Mouse (Mus musculus) ES-E14 (cell line): ENCODE data around the gene Sphk1. TPM values are rescaled to one million over a fixed set of nuclear protein-coding genes. Genes with fewer than 3 reads are reported as not detected.
A peak's percentile ranks its signal among the peaks of the same experiment; 100 is the strongest.

Source experiments
- DNase-seq: peaks from one replicate; pipeline ENCODE4 v3.0.0-alpha.2; 2013; ENCODE audit warnings: low read depth, low spot score
- H3K27ac ChIP-seq: 2 replicates; pipeline ENCODE4 v1.5.1; 2012; ENCODE audit warnings: low read depth, mild to moderate bottlenecking, low read length, moderate library complexity, mixed read lengths; ENCODE audit not compliant: poor library complexity, insufficient read depth, severe bottlenecking
- H3K36me3 ChIP-seq: 2 replicates; pipeline ENCODE4 v1.6.1; 2012; ENCODE audit warnings: mild to moderate bottlenecking, low read length, moderate library complexity, mixed read lengths; ENCODE audit not compliant: control insufficient read depth, poor library complexity, insufficient read depth, severe bottlenecking
- H3K4me1 ChIP-seq, 2 experiments: fragments of 150-350 bp in 1 of 2; sonication (generic) in 1 of 2; 2 replicates each; pipeline ENCODE4 v1.6.1; 2012; ENCODE audit warnings: low read length in 2 of 2, mild to moderate bottlenecking in 1 of 2, mixed read lengths in 1 of 2; ENCODE audit not compliant: control insufficient read depth in 2 of 2, insufficient read depth in 2 of 2, poor library complexity in 1 of 2
- H3K4me3 ChIP-seq, 2 experiments: fragments of 150-350 bp in 1 of 2; sonication (generic) in 1 of 2; 2 replicates each; pipeline ENCODE4 v1.5.1; 2012; ENCODE audit warnings: low read length in 2 of 2, low read depth in 1 of 2, mild to moderate bottlenecking in 1 of 2, mixed read lengths in 1 of 2; ENCODE audit not compliant: insufficient read depth in 1 of 2, poor library complexity in 1 of 2, severe bottlenecking in 1 of 2
- H3K9ac ChIP-seq: 2 replicates; pipeline ENCODE4 v1.6.1; 2012; ENCODE audit warnings: low read depth, mild to moderate bottlenecking, low read length, mixed read lengths; ENCODE audit not compliant: poor library complexity, insufficient read depth, severe bottlenecking
- H3K9me3 ChIP-seq: fragments of 150-350 bp; sonication (generic); 2 replicates; pipeline ENCODE4 v1.6.1; 2012; ENCODE audit warnings: low read depth, mild to moderate bottlenecking, low read length; ENCODE audit not compliant: control insufficient read depth, insufficient read depth
- CHD2 ChIP-seq: IDR thresholded peaks from 2 replicates; pipeline ENCODE4 v1.6.1; 2014; ENCODE audit warnings: mild to moderate bottlenecking, low read depth, low read length, inconsistent platforms
- HCFC1 ChIP-seq: IDR thresholded peaks from 2 replicates; pipeline ENCODE4 v1.6.1; 2012; ENCODE audit warnings: low read length, inconsistent platforms, borderline replicate concordance; ENCODE audit not compliant: insufficient read depth
- MAFK ChIP-seq: IDR thresholded peaks from 2 replicates; pipeline ENCODE4 v1.6.1; 2014; ENCODE audit warnings: mild to moderate bottlenecking, low read depth, low read length, inconsistent platforms; ENCODE audit not compliant: insufficient read depth
- ZC3H11A ChIP-seq: IDR thresholded peaks from 2 replicates; pipeline ENCODE4 v1.6.1; 2012; ENCODE audit warnings: low read depth, mild to moderate bottlenecking, inconsistent platforms, low read length, borderline replicate concordance
- ZNF384 ChIP-seq: IDR thresholded peaks from 2 replicates; pipeline ENCODE4 v1.6.1; 2012; ENCODE audit warnings: low read depth, low read length, inconsistent platforms
- in situ Hi-C, 2 experiments: fragments of 600-800 bp; cut with MboI; formaldehyde crosslinking; loops; one replicate each; pipeline ENCODE4 v1.15.1; 2025; ENCODE audit warnings: low sequenced_read_pairs in 2 of 2, inconsistent platforms in 1 of 2; ENCODE audit not compliant: unreplicated experiment in 2 of 2
- total RNA-seq: library from RNA; depleted of rRNA; stranded (reverse); fragments of 300-350 nt; gene quantifications from 2 replicates; pipeline ENCODE4 v1.2.3, GENCODE M21; 2012

Sphk1 gene
- total RNA-seq, 1 experiment = 2.1 TPM

GRCm38 (mm10) chr11:116488207-116488606 is 42.5 kb upstream of the Sphk1 start:
- no peak overlapping the region; the same call in 1 of the 2 replicates for H3K27ac ChIP-seq
- no peak for TF ChIP-seq ZC3H11A
- TF ChIP-seq ZNF384 = peak; percentile 85
- H3K4me1 ChIP-seq = peaks cover 0 to 5% of the 10 kb centered on the region in 2 experiments; a peak in 1 of 4 replicates
- H3K4me3 ChIP-seq = peak overlapping the region in 1 of 2 experiments; percentile 81; a peak in 1 of 4 replicates
- H3K36me3 ChIP-seq = peaks cover 36% of the 10 kb centered on the region
- no peaks in the 10 kb centered on the region for H3K9me3 ChIP-seq
- no peak overlapping the region for H3K9ac ChIP-seq
- no peak for DNase-seq
- in situ Hi-C loops = no loop called here

GRCm38 (mm10) chr11:116488693-116489375 is 41.9 kb upstream of the Sphk1 start:
- H3K9me3 ChIP-seq = no peaks in the 10 kb centered on the region
- peak overlapping the region; percentile 81 to 88 for H3K4me3 ChIP-seq
- peaks cover 0 to 5% of the 10 kb centered on the region in 2 experiments; a peak in 1 of 4 replicates for H3K4me1 ChIP-seq
- peak overlapping the region; percentile 83 for H3K9ac ChIP-seq
- in situ Hi-C loops = no loop called here
- H3K36me3 ChIP-seq = peaks cover 32% of the 10 kb centered on the region
- TF ChIP-seq HCFC1 (peak; percentile 44; the same call in 1 of the 2 replicates), ZC3H11A (no peak), ZNF384 (no peak), CHD2 (no peak), MAFK (peak; percentile 81)
- no peak overlapping the region; the same call in 1 of the 2 replicates for H3K27ac ChIP-seq
- DNase-seq = peak; percentile 77

GRCm38 (mm10) chr11:116489771-116490231 is 40.9 kb upstream of the Sphk1 start:
- Histone ChIP-seq H3K4me3 (peak overlapping the region; percentile 81 to 88), H3K36me3 (peaks cover 23% of the 10 kb centered on the region), H3K27ac (no peak overlapping the region), H3K9ac (peak overlapping the region; percentile 83), H3K4me1 (peaks cover 0 to 8% of the 10 kb centered on the region in 2 experiments; a peak in 1 of 4 replicates), H3K9me3 (no peaks in the 10 kb centered on the region)
- DNase-seq = no peak
- TF ChIP-seq ZNF384 = no peak
- in situ Hi-C loops = no loop called here

- in situ Hi-C loops = no loop called here
- Histone ChIP-seq H3K9me3 (no peaks in the 10 kb centered on the region), H3K9ac (peak overlapping the region; percentile 86), H3K4me3 (peak overlapping the region; percentile 81 to 88), H3K36me3 (peaks cover 16% of the 10 kb centered on the region), H3K4me1 (peaks cover 0 to 8% of the 10 kb centered on the region in 2 experiments; a peak in 1 of 4 replicates), H3K27ac (peak overlapping the region; percentile 80)
- TF ChIP-seq HCFC1 (peak; percentile 90), ZC3H11A (no peak), ZNF384 (peak; percentile 90)
- DNase-seq = peak; percentile 86
These were observed 40.3 kb upstream of the Sphk1 start for GRCm38 (mm10) chr11:116490232-116491107.
